In the genomic region with DNA sequence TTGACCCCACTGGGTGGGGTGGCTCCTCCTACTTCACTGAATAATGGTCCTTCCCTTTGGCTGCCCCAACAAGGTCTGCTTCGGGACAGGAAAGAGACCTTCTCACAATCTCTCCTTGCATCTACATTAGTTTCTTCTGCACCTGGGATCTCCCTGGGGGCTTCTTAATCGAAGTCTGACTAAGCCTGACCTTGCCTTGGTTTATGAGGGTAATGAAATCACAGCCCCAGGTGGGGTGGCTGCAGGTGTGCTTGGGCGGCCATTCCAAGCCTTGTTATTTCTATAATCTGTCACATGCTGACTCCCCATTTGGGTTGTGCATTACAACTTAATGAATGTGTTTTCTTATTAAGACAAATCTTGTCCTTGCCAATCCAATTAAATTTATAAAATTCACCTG, we compare ENCODE assay signal across 25 mouse cellular contexts.
DNase-seq lines count a peak whose midpoint lies in the region; ATAC-seq and TF ChIP-seq lines count a peak whose summit lies in the region.
"Had no signal": no experiment of that assay in that cellular context is flagged by ENCODE, and none has a peak within 500 bp of the region (broad histone marks: within the 10 kb centered on the region; RNA-seq: fewer than 3 reads in every experiment).

No protein-coding gene starts in this region.

- 57% methylated on average over 3 of the region's 3 CpGs for WGBS in embryonic facial prominence, embryonic 14.5 days
- WGBS in embryonic facial prominence, embryonic 10.5 days: 80% methylated on average over 3 of the region's 3 CpGs
- WGBS in limb, embryonic 11.5 days: 40% methylated on average over 3 of the region's 3 CpGs
- WGBS in limb, embryonic 10.5 days: 78% methylated on average over 3 of the region's 3 CpGs
- 8% methylated on average over 3 of the region's 3 CpGs for WGBS in limb, embryonic 14.5 days

- no peak for TF ChIP-seq POLR2A in limb, embryonic 14.5 days (IDR thresholded peaks at IDR 0.05; ENCODE audit: borderline replicate concordance, extremely low read depth, insufficient read depth, insufficient read length)

- no peak overlapping the region for H3K9ac ChIP-seq in embryonic facial prominence, embryonic 14.5 days (ENCODE audit: low read depth, low read length)
- H3K9ac ChIP-seq in limb, embryonic 11.5 days (ENCODE audit: low read length): no peak overlapping the region
- no peak overlapping the region for H3K9ac ChIP-seq in limb, embryonic 14.5 days (ENCODE audit: low read depth, low read length, severe bottlenecking)
- H3K9ac ChIP-seq: embryonic facial prominence, embryonic 15.5 days; forebrain, postnatal 0 days; heart, embryonic 12.5 days; heart, embryonic 15.5 days; hindbrain, embryonic 13.5 days; intestine, embryonic 15.5 days had no signal

- peaks cover 10% of the 10 kb centered on the region for H3K9me3 ChIP-seq in embryonic facial prominence, embryonic 14.5 days (ENCODE audit: control insufficient read depth, low read length)
- H3K9me3 ChIP-seq in embryonic facial prominence, embryonic 10.5 days: peaks cover 7% of the 10 kb centered on the region; the same call in 1 of the 2 replicates
- H3K9me3 ChIP-seq in limb, embryonic 11.5 days (ENCODE audit: control insufficient read depth, low read length): peaks cover 5% of the 10 kb centered on the region; the same call in 1 of the 2 replicates
- H3K9me3 ChIP-seq in limb, embryonic 10.5 days (replicated peaks): no peaks in the 10 kb centered on the region
- no peaks in the 10 kb centered on the region for H3K9me3 ChIP-seq in limb, embryonic 14.5 days (ENCODE audit: control insufficient read depth, low read length)
- H3K9me3 ChIP-seq: embryonic facial prominence, embryonic 15.5 days; heart, embryonic 15.5 days; intestine, embryonic 15.5 days had no signal

- no peaks in the 10 kb centered on the region for H3K27me3 ChIP-seq in embryonic facial prominence, embryonic 14.5 days (replicated peaks; ENCODE audit: control insufficient read depth, insufficient read depth, low read length)
- H3K27me3 ChIP-seq in embryonic facial prominence, embryonic 10.5 days (replicated peaks; ENCODE audit: low read depth, poor library complexity, severe bottlenecking): no peaks in the 10 kb centered on the region
- no peaks in the 10 kb centered on the region for H3K27me3 ChIP-seq in limb, embryonic 11.5 days (ENCODE audit: control insufficient read depth, insufficient read depth, low read length)
- H3K27me3 ChIP-seq in limb, embryonic 10.5 days (ENCODE audit: low read depth, poor library complexity, severe bottlenecking): no peaks in the 10 kb centered on the region
- H3K27me3 ChIP-seq in limb, embryonic 14.5 days (ENCODE audit: control insufficient read depth, insufficient read depth, low read length): no peaks in the 10 kb centered on the region
- H3K27me3 ChIP-seq: embryonic facial prominence, embryonic 15.5 days; heart, embryonic 12.5 days; heart, embryonic 15.5 days; hindbrain, embryonic 13.5 days; intestine, embryonic 15.5 days had no signal

- no peak overlapping the region for H3K27ac ChIP-seq in embryonic facial prominence, embryonic 14.5 days (replicated peaks; ENCODE audit: low read depth, low read length)
- H3K27ac ChIP-seq in embryonic facial prominence, embryonic 10.5 days (replicated peaks): no peak overlapping the region
- no peak overlapping the region for H3K27ac ChIP-seq in limb, embryonic 11.5 days (replicated peaks; ENCODE audit: low read depth, low read length)
- no peak overlapping the region for H3K27ac ChIP-seq in limb, embryonic 10.5 days
- no peak overlapping the region for H3K27ac ChIP-seq in limb, embryonic 14.5 days (replicated peaks; ENCODE audit: low read depth, low read length)
- H3K27ac ChIP-seq: embryonic facial prominence, embryonic 15.5 days; heart, embryonic 15.5 days; hindbrain, embryonic 10.5 days; hindbrain, embryonic 13.5 days; intestine, embryonic 15.5 days had no signal

- no peaks in the 10 kb centered on the region for H3K4me1 ChIP-seq in embryonic facial prominence, embryonic 14.5 days (ENCODE audit: control insufficient read depth, insufficient read depth, low read length)
- no peaks in the 10 kb centered on the region for H3K4me1 ChIP-seq in embryonic facial prominence, embryonic 10.5 days
- H3K4me1 ChIP-seq in limb, embryonic 11.5 days (ENCODE audit: control insufficient read depth, insufficient read depth, low read length): no peaks in the 10 kb centered on the region
- H3K4me1 ChIP-seq in limb, embryonic 10.5 days: peaks cover 5% of the 10 kb centered on the region; the same call in 1 of the 2 replicates
- 0 out of 2 replicates have a peak, but pooled peaks cover 3% of the 10 kb centered on the region for H3K4me1 ChIP-seq in limb, embryonic 14.5 days (ENCODE audit: control insufficient read depth, insufficient read depth, low read length)
- H3K4me1 ChIP-seq: embryonic facial prominence, embryonic 15.5 days; heart, embryonic 12.5 days; heart, embryonic 15.5 days; hindbrain, embryonic 10.5 days; hindbrain, embryonic 13.5 days; intestine, embryonic 15.5 days had no signal

- peak; percentile 19 for DNase-seq in embryonic facial prominence, embryonic 14.5 days (ENCODE audit: low spot score)
- no peak for DNase-seq in embryonic facial prominence, embryonic 10.5 days (ENCODE audit: low spot score)
- peak; percentile 30 for DNase-seq in limb, embryonic 11.5 days (ENCODE audit: low spot score)
- DNase-seq in limb, embryonic 10.5 days (ENCODE audit: low spot score): no peak
- DNase-seq in limb, embryonic 14.5 days (ENCODE audit: low spot score): peak; percentile 53
- DNase-seq in testis, postnatal 10 days (ENCODE audit: low spot score): no peak
- DNase-seq: adrenal gland, adult 2 months; adrenal gland, postnatal 14 days; cerebellum, adult 11 months; cerebellum, adult 2 months; cerebellum, adult 9-11 months; cerebellum, postnatal 25 days; embryo, embryonic 11 days; forebrain, postnatal 0 days; gastrocnemius, postnatal 25 days; heart, postnatal 10 days; heart, postnatal 36 days had no signal

- H3K4me2 ChIP-seq in embryonic facial prominence, embryonic 14.5 days (ENCODE audit: low read depth, low read length): no peak overlapping the region
- H3K4me2 ChIP-seq in limb, embryonic 11.5 days (ENCODE audit: low read depth, severe bottlenecking): no peak overlapping the region
- no peak overlapping the region for H3K4me2 ChIP-seq in limb, embryonic 14.5 days (replicated peaks; ENCODE audit: low read depth, low read length, severe bottlenecking)
- H3K4me2 ChIP-seq: embryonic facial prominence, embryonic 15.5 days; heart, embryonic 12.5 days; heart, embryonic 15.5 days; hindbrain, embryonic 13.5 days; intestine, embryonic 15.5 days had no signal

- H3K36me3 ChIP-seq in embryonic facial prominence, embryonic 14.5 days (ENCODE audit: control insufficient read depth, insufficient read depth, low read length): no peaks in the 10 kb centered on the region
- H3K36me3 ChIP-seq in embryonic facial prominence, embryonic 10.5 days (replicated peaks): no peaks in the 10 kb centered on the region
- H3K36me3 ChIP-seq in limb, embryonic 11.5 days (ENCODE audit: control insufficient read depth, insufficient read depth, low read length): no peaks in the 10 kb centered on the region
- no peaks in the 10 kb centered on the region for H3K36me3 ChIP-seq in limb, embryonic 10.5 days
- no peaks in the 10 kb centered on the region for H3K36me3 ChIP-seq in limb, embryonic 14.5 days (ENCODE audit: control insufficient read depth, insufficient read depth, low read length)
- H3K36me3 ChIP-seq: embryonic facial prominence, embryonic 15.5 days; heart, embryonic 12.5 days; heart, embryonic 15.5 days; hindbrain, embryonic 10.5 days; hindbrain, embryonic 13.5 days; intestine, embryonic 15.5 days had no signal

- H3K4me3 ChIP-seq in embryonic facial prominence, embryonic 14.5 days (ENCODE audit: low read depth, low read length): no peak overlapping the region
- no peak overlapping the region for H3K4me3 ChIP-seq in embryonic facial prominence, embryonic 10.5 days
- H3K4me3 ChIP-seq in limb, embryonic 11.5 days (ENCODE audit: low read depth, low read length): no peak overlapping the region
- H3K4me3 ChIP-seq in limb, embryonic 10.5 days: no peak overlapping the region
- no peak overlapping the region for H3K4me3 ChIP-seq in limb, embryonic 14.5 days (replicated peaks; ENCODE audit: low read length)
- H3K4me3 ChIP-seq: embryonic facial prominence, embryonic 15.5 days; heart, embryonic 12.5 days; heart, embryonic 15.5 days; hindbrain, embryonic 10.5 days; hindbrain, embryonic 13.5 days; intestine, embryonic 15.5 days had no signal

- peak; percentile 37; the same call in 1 of the 2 replicates for ATAC-seq in embryonic facial prominence, embryonic 14.5 days (ENCODE audit: low read depth)
- no peak for ATAC-seq in limb, embryonic 11.5 days (ENCODE audit: insufficient number of reproducible peaks, low FRiP score, low TSS enrichment, low read depth)
- ATAC-seq in limb, embryonic 14.5 days (ENCODE audit: low FRiP score, low read depth): peak; percentile 87
- ATAC-seq: forebrain, embryonic 14.5 days; forebrain, postnatal 0 days; hindbrain, embryonic 16.5 days; intestine, embryonic 15.5 days had no signal

Comparison
In these comparisons a context has a peak if more than half of its experiments do, and no peak if none do; other contexts are left out.
1. DNase-seq: peak in embryonic facial prominence, embryonic 14.5 days (single experiment), limb, embryonic 11.5 days (single experiment) and limb, embryonic 14.5 days (single experiment); none in embryonic facial prominence, embryonic 10.5 days (single experiment), limb, embryonic 10.5 days (single experiment) and testis, postnatal 10 days (single experiment).